Mouse (Mus musculus) spleen, embryonic (tissue): ENCODE results near the gene Filip1l.

Experiments
- CTCF ChIA-PET: fragments of 350-600 bp; sonication (Branson Sonifier 250); formaldehyde crosslinking; loops from one replicate; lab custom pipeline; 2022; lab: Charles Lee

Filip1l gene

DNA sequence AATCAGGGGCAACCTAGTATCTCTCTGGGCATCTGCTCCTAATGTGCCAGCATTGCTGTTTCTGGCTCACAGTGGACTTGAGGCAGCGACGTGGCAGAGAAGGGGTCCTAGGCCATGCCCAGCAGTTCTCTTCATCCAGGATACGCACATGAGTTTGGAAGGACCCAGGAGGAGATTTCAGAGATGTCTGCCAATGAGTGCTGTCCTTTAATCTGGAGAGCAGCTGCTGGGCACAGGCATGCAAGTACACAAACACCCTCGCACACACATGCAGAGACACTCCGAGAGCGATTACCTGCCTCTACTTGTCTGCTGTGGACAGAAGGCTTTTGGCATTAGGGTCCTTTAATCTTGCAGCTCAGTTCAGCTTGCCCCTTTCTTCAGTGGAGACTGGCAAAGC is at the start of gene Filip1l:
Filip1l (plus strand) TSS at position 343 of the 400 bp plus-strand sequence.
- CTCF ChIA-PET: interaction anchor here (0.6 kb wide), 1 partner anchor 121 kb away, joined by 11 read pairs; no protein-coding TSS in a partner anchor

GRCm38 (mm10) chr16:57303716-57304115 is 49.2 kb upstream of the Filip1l start:
- CTCF ChIA-PET: no interaction called here

DNA sequence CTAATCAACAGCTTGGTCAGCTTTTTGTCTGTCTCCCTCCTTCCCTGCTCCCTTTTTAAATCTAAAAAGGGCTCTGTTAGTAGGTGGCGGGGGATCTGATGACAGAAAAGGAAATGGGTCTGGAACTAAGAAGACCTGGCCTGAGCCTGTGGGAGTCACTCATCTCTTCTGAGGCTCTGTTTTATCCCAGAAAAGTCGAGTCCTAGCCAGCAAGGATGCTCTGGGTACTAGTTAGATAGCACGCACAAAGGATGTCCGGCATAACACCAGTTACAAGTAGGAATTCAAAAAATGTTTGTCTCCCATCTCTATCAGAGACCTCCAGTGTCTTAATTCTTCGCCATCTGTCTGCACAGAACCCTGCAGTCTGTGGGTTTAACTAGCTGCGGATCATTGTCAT is 47.4 kb upstream of the Filip1l start:
- CTCF ChIA-PET: no interaction called here

DNA sequence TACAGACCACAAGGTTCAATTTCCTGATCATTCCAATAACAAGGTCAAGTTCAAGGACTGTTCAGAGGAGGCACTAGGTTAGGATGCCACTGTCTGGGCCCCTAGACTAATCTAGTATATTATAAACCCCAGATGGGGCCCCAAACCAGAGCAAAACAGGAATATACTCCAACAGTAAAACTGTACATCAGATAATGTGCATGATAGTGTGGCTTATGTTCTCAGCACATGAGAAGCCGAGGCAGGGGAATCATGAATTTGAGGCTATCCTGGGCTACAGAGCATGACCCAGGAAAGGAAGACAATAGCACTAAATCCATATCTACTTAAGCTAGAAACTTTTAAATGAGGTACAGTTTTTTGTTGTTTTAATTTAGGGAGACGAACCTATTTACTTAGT is 40.8 kb upstream of the Filip1l start:
- CTCF ChIA-PET: no interaction called here

DNA sequence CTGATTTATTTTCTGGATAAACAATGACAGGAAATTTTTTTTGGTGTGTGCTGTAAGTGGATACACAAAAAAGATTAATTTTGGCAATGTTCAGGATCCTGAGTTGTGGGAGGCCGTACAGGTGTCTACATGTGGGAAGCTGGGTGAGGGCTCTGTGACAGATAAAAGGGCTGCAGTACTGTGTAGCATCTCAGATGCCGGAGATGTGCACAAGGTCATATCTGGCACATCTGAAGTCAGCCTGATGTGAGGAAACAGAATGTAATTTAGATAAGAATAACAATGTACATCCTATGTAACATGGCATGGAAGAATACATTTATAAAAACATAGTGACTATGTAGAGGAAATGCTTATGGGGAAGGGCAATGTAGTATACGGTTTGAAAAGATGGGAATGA is 39.4 kb upstream of the Filip1l start:
- CTCF ChIA-PET: no interaction called here

- CTCF ChIA-PET: no interaction called here
Measured at GRCm38 (mm10) chr16:57314236-57314635, 38.7 kb upstream of the Filip1l start.

DNA sequence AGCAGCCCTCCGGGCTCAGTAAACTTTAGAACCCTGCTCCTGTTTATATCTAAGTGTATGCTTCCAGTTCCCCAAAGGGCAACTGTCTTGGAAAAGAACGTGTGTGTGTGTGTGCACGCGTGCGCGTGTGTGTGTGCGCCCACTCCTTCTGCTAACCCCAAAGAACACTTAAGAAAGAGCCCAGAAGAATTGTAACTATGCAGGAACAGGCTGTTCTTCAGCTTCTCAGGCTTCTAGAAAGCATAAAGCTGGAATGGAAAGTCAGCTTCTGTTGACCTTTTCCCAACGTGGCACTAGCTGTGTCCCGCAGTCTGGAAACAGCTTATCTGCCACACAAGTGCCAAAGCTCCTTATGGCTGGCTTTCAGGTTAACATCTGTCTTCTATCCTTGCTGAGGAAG is 37.9 kb upstream of the Filip1l start:
- CTCF ChIA-PET: no interaction called here

GRCm38 (mm10) chr16:57317127-57317526 is 35.8 kb upstream of the Filip1l start:
- CTCF ChIA-PET: interaction anchor here (0.6 kb wide), 1 partner anchor 131 kb away, joined by 6 read pairs; no protein-coding TSS in a partner anchor

- CTCF ChIA-PET: interaction anchor here (0.6 kb wide), 1 partner anchor 132 kb away, joined by 6 read pairs; no protein-coding TSS in a partner anchor
Measured at GRCm38 (mm10) chr16:57317882-57318636, 34.8 kb upstream of the Filip1l start.

DNA sequence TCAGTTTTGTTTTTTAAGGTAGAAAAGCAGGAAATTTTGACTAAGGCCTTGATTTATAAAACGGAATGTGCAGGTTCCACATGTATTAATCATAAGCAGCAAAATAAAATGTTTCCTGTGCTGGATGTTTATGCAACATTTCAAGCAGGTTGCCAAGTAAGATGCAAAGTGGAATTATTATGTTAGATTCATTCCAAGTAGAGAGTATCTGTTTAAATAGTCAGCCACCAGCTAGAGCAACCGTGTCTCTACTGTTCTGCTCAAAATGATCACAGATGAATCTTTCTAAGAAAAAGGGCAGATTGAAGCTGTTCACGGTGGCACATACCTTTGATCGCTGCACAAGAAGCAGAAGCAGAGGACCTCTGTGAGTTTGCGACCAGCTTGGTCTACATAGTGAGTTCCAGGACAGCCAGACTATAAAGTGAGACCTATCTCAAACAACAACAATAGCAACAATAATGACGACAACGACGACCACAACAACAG is 34.2 kb upstream of the Filip1l start:
- CTCF ChIA-PET: no interaction called here

- CTCF ChIA-PET: no interaction called here
Measured at GRCm38 (mm10) chr16:57319284-57320124, 33.4 kb upstream of the Filip1l start.

DNA sequence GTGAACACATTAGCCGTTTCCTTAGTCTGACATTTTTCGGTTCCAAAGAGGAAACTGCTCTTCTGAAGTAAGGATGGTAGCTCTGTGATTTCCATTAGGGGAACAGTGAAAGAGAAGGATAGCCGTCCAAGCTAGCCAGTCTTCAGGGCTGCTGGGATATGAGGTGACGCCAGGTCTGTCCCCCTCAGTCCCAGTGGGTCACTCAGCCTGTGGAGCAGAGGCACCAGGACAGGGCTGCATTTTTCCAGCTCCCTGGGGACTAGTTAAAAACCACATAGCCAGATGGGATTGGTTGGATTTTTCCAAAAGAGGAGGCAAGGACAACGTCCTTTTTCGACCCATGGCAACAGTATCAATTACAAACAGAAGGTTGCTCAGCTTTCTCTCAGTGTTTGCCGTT is 25.9 kb upstream of the Filip1l start:
- CTCF ChIA-PET: no interaction called here

DNA sequence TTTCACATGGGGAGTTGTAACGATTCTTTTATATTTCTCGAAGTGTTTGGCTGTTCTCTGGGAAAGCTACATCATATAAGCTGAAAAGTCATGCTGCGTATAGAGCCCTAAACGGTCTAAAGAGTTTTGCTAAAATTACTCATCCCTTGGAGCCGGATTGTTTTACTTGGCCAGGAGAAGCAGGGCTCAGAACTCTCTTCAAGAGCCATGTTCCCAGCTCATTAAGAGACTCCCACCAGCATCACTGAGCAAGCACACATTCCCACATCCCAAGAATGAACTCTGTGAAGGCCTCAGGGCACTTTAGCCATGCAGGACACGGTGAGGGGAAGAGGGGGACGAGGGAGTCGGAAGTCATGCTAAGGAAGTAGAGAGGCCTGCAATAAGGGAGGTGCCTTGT is 23.9 kb upstream of the Filip1l start:
- CTCF ChIA-PET: no interaction called here

- CTCF ChIA-PET: interaction anchor here (0.5 to 1.2 kb wide), 3 partner anchors 68 to 1466 kb away, joined by 3 to 21 read pairs (median 5); no protein-coding TSS in a partner anchor
Measured at GRCm38 (mm10) chr16:57330111-57330510, 22.8 kb upstream of the Filip1l start.

DNA sequence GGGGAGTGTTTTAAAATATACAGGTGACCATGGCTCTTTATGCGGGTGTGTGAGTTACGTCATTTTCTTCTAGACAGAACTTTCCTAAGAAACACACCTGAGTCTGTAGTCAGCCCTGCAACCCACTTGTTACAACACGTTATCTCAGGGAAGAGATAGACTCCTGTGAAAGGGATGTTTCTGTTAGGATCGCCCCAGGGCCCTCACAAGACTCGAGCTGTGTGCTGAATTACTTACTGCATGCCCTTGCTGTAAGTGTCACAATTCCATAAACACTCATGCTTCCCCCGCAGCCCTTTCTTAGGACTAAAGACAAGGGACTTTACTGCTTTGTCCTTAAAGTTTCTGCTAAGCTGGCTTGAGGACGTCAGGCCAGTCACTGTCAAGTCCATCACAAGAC is 20.6 kb upstream of the Filip1l start:
- CTCF ChIA-PET: no interaction called here

DNA sequence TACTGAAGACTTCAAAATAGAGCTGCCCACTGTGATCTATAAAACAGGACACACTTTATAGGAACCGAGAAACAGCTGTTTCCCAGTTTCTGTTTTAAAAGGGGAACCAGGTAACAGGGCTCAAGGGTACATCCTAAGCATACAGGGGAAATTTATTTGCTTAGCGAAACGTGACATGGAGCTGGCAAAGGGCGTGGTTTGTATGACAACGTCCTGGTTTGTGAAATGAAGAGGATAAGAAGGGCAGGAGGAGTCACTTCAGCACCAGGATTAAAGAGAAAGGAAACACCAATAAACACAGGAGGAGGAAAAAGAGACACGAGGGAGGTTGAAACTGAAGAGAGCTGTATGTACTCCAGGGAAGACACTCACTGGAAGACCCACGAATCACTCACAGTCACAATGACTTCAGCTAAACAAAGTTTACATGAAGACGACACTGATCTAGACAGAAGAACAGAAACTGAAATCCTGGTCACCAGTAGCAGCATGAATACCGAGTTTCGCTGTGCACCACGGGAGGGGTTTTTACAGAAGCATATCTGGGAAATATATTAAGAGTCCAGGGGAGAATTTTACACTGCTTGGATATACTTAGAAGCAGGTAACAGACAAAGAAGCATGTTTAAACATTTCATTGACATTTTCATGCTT is 16.0 kb upstream of the Filip1l start:
- CTCF ChIA-PET: interaction anchor here (1.2 kb wide), 1 partner anchor 87 kb away, joined by 3 read pairs; no protein-coding TSS in a partner anchor

GRCm38 (mm10) chr16:57339765-57340612 is 12.9 kb upstream of the Filip1l start:
- CTCF ChIA-PET: interaction anchor here (1.0 kb wide), 1 partner anchor 9 kb away, joined by 3 read pairs; no protein-coding TSS in a partner anchor

DNA sequence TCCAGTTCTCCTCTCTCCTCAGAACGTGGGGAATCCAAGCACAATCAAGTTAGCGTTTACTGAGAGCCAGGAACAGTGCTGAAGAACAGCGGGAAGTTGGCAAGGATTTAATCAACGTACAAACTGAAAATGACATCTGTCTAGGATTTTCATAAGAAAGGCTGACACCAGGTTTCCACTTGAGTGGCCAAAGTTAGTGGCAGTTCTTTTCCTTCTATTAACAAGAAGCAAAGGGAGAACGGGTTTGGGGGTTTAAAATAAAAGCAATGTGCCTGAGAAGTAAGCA is 12.3 kb upstream of the Filip1l start:
- CTCF ChIA-PET: interaction anchor here (1.0 kb wide), 1 partner anchor 9 kb away, joined by 3 read pairs; no protein-coding TSS in a partner anchor

GRCm38 (mm10) chr16:57346258-57346657 is 6.6 kb upstream of the Filip1l start:
- CTCF ChIA-PET: no interaction called here

DNA sequence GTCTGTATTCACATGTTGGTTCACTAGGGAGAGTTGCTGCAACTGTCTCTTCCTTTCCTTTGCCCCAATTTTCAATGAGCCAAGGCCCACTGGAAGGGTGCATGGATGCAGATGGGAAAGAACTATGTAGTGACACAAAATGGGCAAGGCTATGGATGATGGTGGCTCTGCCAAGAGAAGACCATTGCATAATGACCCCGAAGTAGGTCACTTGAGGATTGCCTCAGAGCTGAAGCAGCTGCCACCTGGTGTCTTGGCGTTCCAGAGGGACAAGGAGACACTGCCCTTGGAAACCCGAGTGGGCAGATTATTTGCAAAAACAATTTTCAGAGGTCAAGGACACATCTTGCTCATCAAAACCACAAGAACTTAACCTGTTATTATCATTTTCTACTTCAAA is 3.9 kb upstream of the Filip1l start:
- CTCF ChIA-PET: interaction anchor here (0.8 kb wide), 1 partner anchor 8 kb away, joined by 3 read pairs; no protein-coding TSS in a partner anchor

GRCm38 (mm10) chr16:57349689-57350088 is 3.2 kb upstream of the Filip1l start:
- CTCF ChIA-PET: interaction anchor here (0.8 kb wide), 1 partner anchor 9 kb away, joined by 3 read pairs; no protein-coding TSS in a partner anchor
